Mouse (Mus musculus): ENCODE data around the gene Meaf6.

GRCm38 (mm10) chr4:125044454-125044853 lies 40.5 kb upstream of the Meaf6 start:
- TF ChIP-seq CTCF (IDR thresholded peaks at IDR 0.05; ENCODE audit: extremely low read depth, insufficient read depth, insufficient read length, insufficient replicate concordance) (no peak), POLR2A (IDR thresholded peaks at IDR 0.05; ENCODE audit: low read depth, low read length) (no peak)

Measured in spleen, adult 2 months (tissue).